Mouse (Mus musculus) left cerebral cortex, postnatal 4 days (tissue): ENCODE results near the gene Diras1. TPM values are rescaled to one million over a fixed set of nuclear protein-coding genes. Genes with fewer than 3 reads are reported as not detected.

Source experiments
- DNase-seq: peaks from one replicate; pipeline ENCODE4 v3.0.0-alpha.2; 2022
- intact Hi-C: fragments of 180-260 bp; cut with DNase I; formaldehyde crosslinking; loops from one replicate; pipeline ENCODE4 v1.15.1; 2025
- total RNA-seq, 2 experiments: library from RNA; stranded (reverse); gene quantifications; 2 replicates each; pipeline ENCODE4 v1.2.3; 2021

The Diras1 gene
- total RNA-seq, 2 experiments from 2014 or later = 104 to 111 TPM

DNA sequence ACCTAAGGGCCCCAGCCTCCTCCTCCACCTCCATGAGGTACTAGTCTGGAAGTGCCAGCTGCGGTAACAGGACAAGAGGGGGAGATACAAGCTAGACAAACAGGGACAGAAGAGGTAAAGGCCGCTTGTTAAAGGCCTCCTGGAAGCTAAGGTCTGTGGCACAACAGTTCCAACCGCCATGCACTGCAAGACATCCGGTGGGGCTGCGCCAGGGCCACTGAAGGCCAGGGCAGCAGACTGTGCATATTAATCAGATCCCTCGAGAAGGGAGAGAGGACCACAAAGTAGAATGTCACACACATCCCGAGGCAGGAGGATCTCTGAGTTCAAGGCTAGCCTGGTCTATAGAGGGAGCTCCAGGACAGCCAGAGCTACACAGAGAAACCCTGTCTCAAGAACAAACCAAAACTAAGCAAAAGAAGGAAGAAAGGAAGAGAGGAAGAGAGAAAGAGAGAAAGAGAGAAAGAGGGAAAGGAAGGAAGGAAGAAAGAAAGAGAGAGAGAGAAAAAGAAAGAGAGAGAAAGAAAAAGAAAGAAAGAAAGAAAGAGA is 43.8 kb downstream of the Diras1 start:
- intact Hi-C loops = no loop called here
- DNase-seq = no peak

DNA sequence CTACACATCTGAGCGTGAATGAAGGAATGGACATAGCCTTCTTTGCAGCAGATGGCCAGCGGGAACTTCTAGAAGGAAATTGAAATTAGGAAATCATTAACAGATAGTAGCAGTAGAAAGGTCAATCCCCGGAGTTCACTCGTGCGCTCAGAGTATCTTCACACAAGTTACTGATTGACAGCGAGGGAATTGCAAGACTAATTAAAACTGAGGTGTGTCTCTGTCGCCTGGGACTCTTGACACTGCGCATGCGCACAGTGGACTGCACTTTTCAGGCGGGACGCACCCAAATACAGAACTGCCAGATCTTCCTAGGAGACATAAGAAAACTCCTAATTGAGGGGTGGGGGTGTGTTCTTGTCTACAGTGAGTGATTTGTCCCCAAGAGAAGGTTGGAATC is 50.0 kb downstream of the Diras1 start:
- DNase-seq = no peak
- intact Hi-C loops = no loop called here

DNA sequence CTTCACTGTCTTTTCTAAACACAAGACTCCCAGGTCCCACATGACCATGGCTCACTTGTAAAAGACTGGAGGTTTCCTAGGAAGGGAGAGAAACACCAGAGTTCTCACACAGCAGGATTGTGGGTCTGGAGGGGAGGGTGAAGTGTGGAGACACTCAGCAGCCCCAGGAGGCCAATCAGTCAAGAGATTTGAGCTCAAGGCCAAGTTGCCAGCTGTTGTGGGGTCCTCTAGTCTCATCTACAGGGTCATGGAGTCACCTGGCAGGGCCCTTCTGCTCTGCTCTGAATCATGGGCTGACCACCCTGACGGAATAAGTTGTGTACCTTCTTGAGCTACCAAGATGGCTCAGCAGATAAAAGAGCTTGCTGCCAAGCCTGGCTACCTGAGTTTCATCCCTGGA is 51.7 kb downstream of the Diras1 start:
- intact Hi-C loops = no loop called here
- no peak for DNase-seq

DNA sequence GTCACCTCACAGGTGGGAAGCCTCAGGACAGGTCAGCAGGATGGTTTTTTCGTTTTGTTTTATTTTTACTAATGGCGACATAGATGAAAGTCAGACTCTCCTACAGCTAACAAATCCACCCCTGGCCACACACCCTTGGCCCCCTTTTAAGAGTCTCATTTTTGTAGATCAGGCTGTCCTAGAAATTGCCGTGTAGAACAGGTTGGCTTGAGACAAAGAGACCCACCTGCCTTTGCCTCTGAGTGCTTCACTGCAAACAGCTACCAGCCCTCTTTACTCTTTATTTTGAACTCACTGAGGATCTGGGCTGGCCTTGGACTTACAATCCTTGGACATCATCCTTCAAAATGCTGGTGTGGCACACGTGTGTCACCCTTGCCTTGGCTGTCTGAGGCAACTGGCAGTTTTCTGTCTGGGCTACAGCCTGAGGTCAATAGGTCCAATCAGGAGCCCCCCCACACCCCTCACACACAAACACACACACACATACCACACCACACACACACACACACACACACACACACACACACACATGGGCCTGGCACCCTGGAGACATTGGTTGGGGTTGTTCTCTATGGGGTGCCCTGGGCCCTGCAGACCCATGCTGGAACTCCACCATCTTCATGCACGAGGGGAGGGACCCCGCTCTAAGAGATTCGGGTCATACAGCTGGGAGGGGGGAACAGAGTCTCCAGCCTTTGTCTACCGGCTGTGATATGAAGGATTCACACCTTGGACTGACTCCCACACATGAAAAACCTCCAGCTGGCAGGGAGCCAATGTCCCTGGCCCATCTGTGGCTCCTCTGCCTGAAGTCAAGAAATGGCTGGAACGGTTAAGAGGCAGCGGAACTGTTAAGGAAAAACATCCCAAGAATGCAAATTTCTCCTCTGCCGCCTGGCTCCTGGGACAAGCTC is 53.1 kb downstream of the Diras1 start:
- peak; percentile 92 for DNase-seq
- intact Hi-C loops = no loop called here

DNA sequence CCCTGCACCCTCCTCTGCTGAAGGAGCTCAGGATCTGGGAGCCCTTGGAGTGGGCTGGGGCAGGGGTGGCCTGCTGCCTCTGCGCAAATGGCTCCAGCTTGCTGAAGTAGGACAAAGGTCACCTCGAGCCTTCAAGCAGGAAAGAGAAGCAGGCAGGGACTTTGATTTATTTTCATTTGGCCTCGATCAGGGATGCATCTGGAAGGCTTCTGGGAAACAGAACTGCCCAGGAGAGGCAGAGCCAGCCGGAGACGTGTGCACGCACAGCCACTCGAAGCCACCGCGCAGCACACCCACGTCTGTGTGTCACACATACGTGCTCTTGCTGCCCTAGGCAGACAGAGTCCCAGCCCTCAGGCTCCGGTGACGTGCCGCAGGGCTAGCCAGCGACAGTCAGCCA is 53.9 kb downstream of the Diras1 start:
- intact Hi-C loops = no loop called here

DNA sequence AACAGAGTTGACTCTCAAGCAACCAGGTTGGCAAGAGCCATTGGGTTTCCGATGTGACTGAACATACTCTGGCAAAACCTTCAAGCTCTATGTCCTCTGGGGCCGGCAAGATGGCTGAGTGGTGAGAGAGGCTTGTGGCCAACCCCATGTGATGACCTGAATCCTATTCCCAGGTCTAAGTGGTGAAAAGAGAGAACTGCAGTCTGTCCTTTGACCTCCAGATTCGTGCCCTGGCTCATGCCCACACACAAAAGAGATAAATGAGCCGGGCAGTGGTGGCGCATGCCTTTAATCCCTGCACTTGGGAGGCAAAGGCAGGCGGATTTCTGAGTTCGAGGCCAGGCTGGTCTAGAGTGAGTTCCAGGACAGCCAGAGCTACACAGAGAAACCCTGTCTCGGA is 55.3 kb downstream of the Diras1 start:
- intact Hi-C loops = no loop called here
- no peak for DNase-seq

More for the DNA sequence above, 53.9 kb downstream of the Diras1 start:
- no peak for DNase-seq

Other genes starting within 250 kb of the Diras1 start
- 10 to 100 TPM; 58.0 to 58.2 TPM for gene Sf3a2, start 227.5 kb downstream of the Diras1 start, total RNA-seq
- gene Plekhj1, start 227.0 kb downstream of the Diras1 start, total RNA-seq = 10 to 100 TPM; 73.2 to 86.2 TPM
- gene Amh, start 220.4 kb downstream of the Diras1 start, total RNA-seq = 1 to 10 TPM; 1.9 to 2.2 TPM
- under 1 TPM; 0.54 to 0.64 TPM for gene Jsrp1, start 212.2 kb downstream of the Diras1 start, total RNA-seq
- gene Oaz1, start 199.0 kb downstream of the Diras1 start, total RNA-seq = 100 to 1,000 TPM; 393 to 396 TPM
- gene Lingo3, start 181.6 kb downstream of the Diras1 start, total RNA-seq = 10 to 100 TPM; 21.4 to 24.6 TPM
- 10 to 100 TPM; 62.0 to 67.4 TPM for gene Lsm7, start 170.5 kb downstream of the Diras1 start, total RNA-seq
- gene Sppl2b, start 170.4 kb downstream of the Diras1 start, total RNA-seq = 10 to 100 TPM; 77.4 to 86.2 TPM
- under 1 TPM; 0.12 to 0.42 TPM for gene Tmprss9, start 153.8 kb downstream of the Diras1 start, total RNA-seq
- 100 to 1,000 TPM; 147 TPM for gene Timm13, start 124.7 kb downstream of the Diras1 start, total RNA-seq
- gene Lmnb2, start 107.4 kb downstream of the Diras1 start, total RNA-seq = 10 to 100 TPM; 28.5 to 35.7 TPM
- 1 to 10 TPM; 5.3 to 6.2 TPM for gene Gadd45b, start 95.6 kb downstream of the Diras1 start, total RNA-seq
- gene Gng7, start 10.7 kb downstream of the Diras1 start, total RNA-seq = 100 to 1,000 TPM in 1 of 2 experiments, 10 to 100 TPM in 1; 96.7 to 106 TPM
- gene Slc39a3, start 11.8 kb upstream of the Diras1 start, total RNA-seq = 10 to 100 TPM; 57.8 to 59.8 TPM
- 100 to 1,000 TPM; 193 to 199 TPM for gene Sgta, start 34.5 kb upstream of the Diras1 start, total RNA-seq
- gene Thop1, start 44.4 kb upstream of the Diras1 start, total RNA-seq = 10 to 100 TPM; 53.6 to 56.5 TPM
- gene Creb3l3, start 73.2 kb upstream of the Diras1 start, total RNA-seq = under 1 TPM; 0.22 to 0.60 TPM
- 100 to 1,000 TPM; 153 to 167 TPM for gene Map2k2, start 80.3 kb upstream of the Diras1 start, total RNA-seq
- gene Zbtb7a, start 109.6 kb upstream of the Diras1 start, total RNA-seq = 10 to 100 TPM; 23.3 to 24.7 TPM
- 10 to 100 TPM; 29.6 to 30.4 TPM for gene Pias4, start 142.3 kb upstream of the Diras1 start, total RNA-seq
- 1,000 to 10,000 TPM; 1,312 to 1,322 TPM for gene Eef2, start 151.0 kb upstream of the Diras1 start, total RNA-seq
- 10 to 100 TPM; 62.7 to 62.9 TPM for gene Dapk3, start 157.3 kb upstream of the Diras1 start, total RNA-seq
- not detected for gene 4930442H23Rik, start 158.2 kb upstream of the Diras1 start, total RNA-seq
- under 1 TPM in 1 of 2 experiments, not detected in 1; 0.44 TPM for gene Nmrk2, start 176.4 kb upstream of the Diras1 start, total RNA-seq
- 100 to 1,000 TPM; 195 to 206 TPM for gene Atcay, start 205.2 kb upstream of the Diras1 start, total RNA-seq
- 10 to 100 TPM; 65.2 to 66.0 TPM for gene Zfr2, start 207.5 kb upstream of the Diras1 start, total RNA-seq
- 100 to 1,000 TPM; 132 to 140 TPM for gene Matk, start 227.3 kb upstream of the Diras1 start, total RNA-seq
- 10 to 100 TPM; 41.9 to 50.6 TPM for gene Mrpl54, start 241.3 kb upstream of the Diras1 start, total RNA-seq
- 10 to 100 TPM; 22.6 to 28.2 TPM for gene Apba3, start 241.3 kb upstream of the Diras1 start, total RNA-seq